ENCODE assay signal across 9 mouse cellular contexts in the genomic region with DNA sequence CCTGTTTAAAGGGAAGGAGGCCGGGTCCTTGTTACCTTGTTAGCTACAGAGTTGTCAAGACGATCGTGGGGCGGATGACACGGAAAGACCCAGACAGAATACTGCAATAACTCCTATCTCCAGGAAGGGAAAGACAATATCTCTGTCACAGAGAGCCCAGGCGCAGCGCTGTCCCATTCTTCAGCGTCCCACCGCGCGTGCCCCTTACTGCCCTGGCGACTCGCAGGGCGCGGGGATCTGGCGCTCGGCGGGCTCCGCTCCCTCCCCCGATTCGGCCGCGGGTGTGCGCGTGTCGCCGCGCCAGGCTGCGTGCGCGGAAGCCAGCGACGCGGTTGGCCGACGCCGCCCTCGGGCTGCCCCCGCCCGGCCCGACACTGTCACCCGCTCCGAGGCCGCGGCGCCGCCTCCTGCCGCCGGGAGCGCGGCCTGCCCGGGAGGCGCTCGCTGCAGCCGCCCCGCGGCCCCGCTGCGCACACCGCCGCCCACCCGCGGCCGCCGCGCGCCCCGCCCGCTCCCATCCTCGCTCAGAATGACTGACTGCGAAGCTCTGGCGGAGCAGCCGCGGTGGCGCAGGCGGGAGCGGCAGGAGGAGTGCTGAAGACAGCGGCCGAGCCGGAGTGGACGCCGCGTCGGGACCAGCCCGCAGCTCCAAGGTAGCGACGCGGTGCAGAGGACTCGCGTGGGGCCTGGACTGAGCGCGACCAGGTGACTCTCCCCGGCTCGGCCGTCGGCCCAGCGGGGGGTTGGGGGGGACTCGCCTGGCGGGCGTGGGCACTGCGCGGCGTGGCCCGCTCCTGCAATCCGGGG. TPM values are rescaled to one million over a fixed set of nuclear protein-coding genes. Genes with fewer than 3 reads are reported as not detected.
A peak's percentile ranks its signal among the peaks of the same experiment; 100 is the strongest.
DNase-seq lines count a peak whose midpoint lies in the region; ATAC-seq lines count a peak whose summit lies in the region.
"Had no signal": no experiment of that assay in that cellular context is flagged by ENCODE, and none has a peak within 500 bp of the region (broad histone marks: within the 10 kb centered on the region; RNA-seq: fewer than 3 reads in every experiment).

Ccser1 (plus strand) TSS at position 376 of the 807 bp plus-strand sequence.

- H3K4me3 ChIP-seq in hindbrain, embryonic 12.5 days = peak within 1 kb of the TSS; percentile 89

- DNase-seq in ZHBTc4 (ENCODE audit: low read depth, low spot score) = peak; percentile 84
- peak; percentile 83 to 88 for DNase-seq in cerebellum, postnatal 10 days
- DNase-seq in frontal cortex, postnatal 25 days (ENCODE audit: low spot score in 2 of 2) = peak; percentile 39 to 50
- DNase-seq in layer of hippocampus, postnatal 25 days (ENCODE audit: extremely low spot score in 1 of 2, low spot score in 1 of 2) = peak; percentile 51 to 67
- peak; percentile 73 for DNase-seq in lung, postnatal 10 days
- DNase-seq in retina, embryonic 14.5 days (ENCODE audit: low spot score) = peak; percentile 75
- DNase-seq in urinary bladder, adult 2 months (ENCODE audit: low spot score) = peak; percentile 70

- ATAC-seq in hindbrain, embryonic 12.5 days (ENCODE audit: low FRiP score) = peak; percentile 92

- under 1% methylated on average over 83 of the region's 105 CpGs for WGBS in hindbrain, embryonic 12.5 days

- H3K9ac ChIP-seq in hindbrain, embryonic 12.5 days = peak within 1 kb of the TSS; percentile 91

- no peaks in the 10 kb centered on the region for H3K9me3 ChIP-seq in hindbrain, embryonic 12.5 days (replicated peaks)

- H3K4me1 ChIP-seq in hindbrain, embryonic 12.5 days = peaks cover 7% of the 10 kb centered on the region; the same call in 1 of the 2 replicates

- peak within 1 kb of the TSS; percentile 93 for H3K27ac ChIP-seq in hindbrain, embryonic 12.5 days
- H3K27ac ChIP-seq: macrophage had no signal

- H3K36me3 ChIP-seq in hindbrain, embryonic 12.5 days = no peaks in the 10 kb centered on the region

- H3K27me3 ChIP-seq in hindbrain, embryonic 12.5 days = peaks cover 6% of the 10 kb centered on the region

- peak within 1 kb of the TSS; percentile 87 for H3K4me2 ChIP-seq in hindbrain, embryonic 12.5 days (replicated peaks)

RNA-seq across cellular contexts. Expression of gene Ccser1, which starts in this region (rescaled TPM):
- 17.9 and 20.8 TPM in 2 replicates for polyA plus RNA-seq in hindbrain, embryonic 12.5 days (2016; fragmentation: Nextera tagmentation; extraction: Ambion mirVana)
- total RNA-seq in layer of hippocampus, postnatal 25 days (2021) = 10 to 100 TPM; 28.9 to 41.0 TPM
- polyA plus RNA-seq in urinary bladder, adult 2 months (2012; rRNA removed) = 8.1 and 9.5 TPM in 2 replicates
- polyA plus RNA-seq: macrophage had no signal

Comparison
In these comparisons a context has a peak if more than half of its experiments do, and no peak if none do; other contexts are left out.
1. Peak in every context shown above with its lines: DNase-seq, ATAC-seq, H3K4me3 ChIP-seq and H3K27ac ChIP-seq.